18 mouse cellular contexts compared by ENCODE assay signal in the genomic region with DNA sequence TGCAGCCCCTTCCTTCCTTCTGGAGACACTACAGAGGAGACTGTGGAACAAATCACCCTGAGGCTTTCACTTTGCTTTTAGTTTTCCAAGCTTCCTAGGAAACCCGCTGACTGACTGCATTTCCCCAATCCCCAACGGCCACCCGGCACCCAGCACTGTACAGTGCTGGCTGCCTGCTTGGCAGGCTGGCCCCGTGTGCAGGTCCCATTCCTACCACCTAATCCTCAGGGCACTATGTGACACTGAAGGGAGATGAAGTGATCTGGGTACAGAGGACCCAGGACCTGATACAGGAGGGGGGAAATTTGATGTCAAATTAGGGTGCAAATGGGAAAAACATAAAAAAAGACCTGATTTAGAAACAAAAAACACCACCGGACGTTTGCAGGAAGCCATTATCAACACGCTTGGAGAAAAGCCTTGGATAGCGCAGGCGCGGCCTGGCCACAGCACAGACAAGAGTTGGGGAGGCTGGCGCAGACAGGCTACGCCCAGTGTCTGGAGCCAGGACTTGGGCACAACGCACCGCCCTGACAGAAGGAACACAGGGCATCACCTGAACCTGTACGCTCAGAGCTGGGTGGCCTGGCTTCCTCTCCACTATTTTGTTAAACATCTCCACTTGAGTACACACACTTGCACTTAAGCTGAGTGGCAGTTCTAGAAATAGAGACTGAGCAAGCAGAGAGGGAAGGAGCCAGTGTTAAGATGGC. TPM values are rescaled to one million over a fixed set of nuclear protein-coding genes. Genes with fewer than 3 reads are reported as not detected.
A peak's percentile ranks its signal among the peaks of the same experiment; 100 is the strongest.
DNase-seq lines count a peak whose midpoint lies in the region; ATAC-seq lines count a peak whose summit lies in the region.
"Had no signal": no experiment of that assay in that cellular context is flagged by ENCODE, and none has a peak within 500 bp of the region (broad histone marks: within the 10 kb centered on the region; RNA-seq: fewer than 3 reads in every experiment).

No protein-coding gene starts in this region.

- H3K4me1 ChIP-seq in heart, embryonic 11.5 days (ENCODE audit: control insufficient read depth, insufficient read depth, low read length), result peaks cover 10% of the 10 kb centered on the region
- no peaks in the 10 kb centered on the region for H3K4me1 ChIP-seq in kidney, embryonic 14.5 days (ENCODE audit: control insufficient read depth, insufficient read depth, low read length)
- H3K4me1 ChIP-seq: liver, embryonic 12.5 days; midbrain, embryonic 15.5 days had no signal

- no peak overlapping the region for H3K4me2 ChIP-seq in heart, embryonic 11.5 days
- no peak overlapping the region for H3K4me2 ChIP-seq in kidney, embryonic 14.5 days (replicated peaks; ENCODE audit: low read depth, low read length)
- H3K4me2 ChIP-seq: liver, embryonic 12.5 days; midbrain, embryonic 15.5 days had no signal

- no peak for ATAC-seq in heart, embryonic 11.5 days (replicated peaks; ENCODE audit: insufficient number of reproducible peaks, low FRiP score, low TSS enrichment)
- ATAC-seq in kidney, embryonic 14.5 days (ENCODE audit: low FRiP score, low TSS enrichment), result no peak
- ATAC-seq: liver, embryonic 12.5 days; midbrain, embryonic 15.5 days had no signal

- 73% methylated on average over 15 of the region's 15 CpGs for WGBS in heart, embryonic 11.5 days (ENCODE audit: insufficient replicate concordance)
- 91% methylated on average over 15 of the region's 15 CpGs for WGBS in kidney, embryonic 14.5 days

- no peaks in the 10 kb centered on the region for H3K27me3 ChIP-seq in heart, embryonic 11.5 days (ENCODE audit: control insufficient read depth, insufficient read depth, low read length)
- H3K27me3 ChIP-seq in kidney, embryonic 14.5 days (ENCODE audit: control insufficient read depth, insufficient read depth, low read length), result no peaks in the 10 kb centered on the region
- H3K27me3 ChIP-seq: liver, embryonic 12.5 days; midbrain, embryonic 15.5 days had no signal

- no peak overlapping the region; the same call in 1 of the 2 replicates for H3K9ac ChIP-seq in heart, embryonic 11.5 days (ENCODE audit: low read depth, low read length)
- H3K9ac ChIP-seq in kidney, embryonic 14.5 days (ENCODE audit: low read depth, low read length), result no peak overlapping the region
- H3K9ac ChIP-seq: liver, embryonic 12.5 days; midbrain, embryonic 15.5 days had no signal

- peak; percentile 91 for DNase-seq in heart, adult 11 months
- peak; percentile 22 for DNase-seq in kidney, adult 18-20 months
- DNase-seq in ZHBTc4 (ENCODE audit: low read depth, low spot score), result peak; percentile 82
- DNase-seq in lung, postnatal 10 days, result peak; percentile 35
- no peak for DNase-seq in thymus, postnatal 0 days (ENCODE audit: low spot score)
- no peak for DNase-seq in testis, postnatal 10 days (ENCODE audit: low spot score)
- DNase-seq: adrenal gland, postnatal 36 days; cerebellum, adult 9-10 months; gastrocnemius, postnatal 10 days; left cerebral cortex, postnatal 4 days; retina, postnatal 1 day; thymus, adult 18-20 months had no signal

- no peak overlapping the region for H3K4me3 ChIP-seq in heart, embryonic 11.5 days (ENCODE audit: low read depth, low read length)
- no peak overlapping the region for H3K4me3 ChIP-seq in kidney, embryonic 14.5 days (ENCODE audit: low read length)
- H3K4me3 ChIP-seq: liver, embryonic 12.5 days; midbrain, embryonic 15.5 days had no signal

- H3K36me3 ChIP-seq in heart, embryonic 11.5 days (ENCODE audit: control insufficient read depth, insufficient read depth, low read length), result peaks cover 22% of the 10 kb centered on the region
- H3K36me3 ChIP-seq in kidney, embryonic 14.5 days (ENCODE audit: control insufficient read depth, insufficient read depth, low read length), result peaks cover 24% of the 10 kb centered on the region

- H3K27ac ChIP-seq in heart, embryonic 11.5 days (ENCODE audit: low read depth, low read length), result no peak overlapping the region
- H3K27ac ChIP-seq in kidney, embryonic 14.5 days (ENCODE audit: low read depth, low read length), result no peak overlapping the region
- H3K27ac ChIP-seq: liver, embryonic 12.5 days; midbrain, embryonic 15.5 days had no signal

- no peaks in the 10 kb centered on the region for H3K9me3 ChIP-seq in heart, embryonic 11.5 days (replicated peaks; ENCODE audit: control insufficient read depth, low read length)
- H3K9me3 ChIP-seq in kidney, embryonic 14.5 days (ENCODE audit: control insufficient read depth, low read length), result no peaks in the 10 kb centered on the region
- H3K9me3 ChIP-seq: liver, embryonic 12.5 days; midbrain, embryonic 15.5 days had no signal

RNA-seq across cellular contexts. Expression of gene Ghdc, which starts 11.2 kb away (rescaled TPM):
- 3.8 and 5.3 TPM in 2 replicates for polyA plus RNA-seq in heart, embryonic 11.5 days (2014; fragmentation: Nextera tagmentation; extraction: Ambion mirVana)
- 3.6 and 4.5 TPM in 2 replicates for polyA plus RNA-seq in kidney, embryonic 14.5 days (2014; fragmentation: Nextera tagmentation; extraction: Ambion mirVana)
- polyA plus RNA-seq in thymus, postnatal 0 days (2015; fragmentation: Nextera tagmentation; extraction: Ambion mirVana), result 2.4 and 2.7 TPM in 2 replicates

RNA-seq across cellular contexts. Expression of gene Hcrt, which starts 19.2 kb away (rescaled TPM):
- polyA plus RNA-seq in heart, embryonic 11.5 days (2014; fragmentation: Nextera tagmentation; extraction: Ambion mirVana), result not detected in 2 replicates
- not detected in 2 replicates for polyA plus RNA-seq in kidney, embryonic 14.5 days (2014; fragmentation: Nextera tagmentation; extraction: Ambion mirVana)
- 0.34 and 0.54 TPM in 2 replicates for polyA plus RNA-seq in thymus, postnatal 0 days (2015; fragmentation: Nextera tagmentation; extraction: Ambion mirVana)
- polyA plus RNA-seq: embryonic facial prominence, embryonic 14.5 days; kidney, embryonic 16.5 days; liver, embryonic 12.5 days had no signal

RNA-seq across cellular contexts. Expression of gene Kcnh4, which starts 22.2 kb away (rescaled TPM):
- polyA plus RNA-seq in heart, embryonic 11.5 days (2014; fragmentation: Nextera tagmentation; extraction: Ambion mirVana), result not detected in 2 replicates
- 0.07 TPM in 1 of 2 replicates, not detected in the other for polyA plus RNA-seq in kidney, embryonic 14.5 days (2014; fragmentation: Nextera tagmentation; extraction: Ambion mirVana)
- polyA plus RNA-seq in thymus, postnatal 0 days (2015; fragmentation: Nextera tagmentation; extraction: Ambion mirVana), result 0.03 TPM in 1 of 2 replicates, not detected in the other
- polyA plus RNA-seq: kidney, embryonic 16.5 days; liver, embryonic 12.5 days had no signal

RNA-seq across cellular contexts. Expression of gene Rab5c, which starts 43.9 kb away (rescaled TPM):
- 30.8 and 41.1 TPM in 2 replicates for polyA plus RNA-seq in heart, embryonic 11.5 days (2014; fragmentation: Nextera tagmentation; extraction: Ambion mirVana)
- 46.8 and 92.8 TPM in 2 replicates for polyA plus RNA-seq in kidney, embryonic 14.5 days (2014; fragmentation: Nextera tagmentation; extraction: Ambion mirVana)
- 35.8 and 38.6 TPM in 2 replicates for polyA plus RNA-seq in thymus, postnatal 0 days (2015; fragmentation: Nextera tagmentation; extraction: Ambion mirVana)

Comparison
In these comparisons a context has a peak if more than half of its experiments do, and no peak if none do; other contexts are left out.
1. DNase-seq: peak in heart, adult 11 months (single experiment), kidney, adult 18-20 months (single experiment), ZHBTc4 (single experiment) and lung, postnatal 10 days (single experiment); none in thymus, postnatal 0 days (single experiment) and testis, postnatal 10 days (single experiment).